Mouse (Mus musculus) liver, adult 2 months (tissue): Measurements from ENCODE around the gene Mknk1.

Experiments
- CTCF ChIP-seq: fragments of 200-500 bp; IDR thresholded peaks from 2 replicates; pipeline ENCODE4 v1.5.1; 2011; ENCODE audit warnings: low read depth, low read length, control low read depth
- POLR2A ChIP-seq: fragments of 200-500 bp; IDR thresholded peaks from 2 replicates; pipeline ENCODE4 v1.6.1; 2011; ENCODE audit warnings: low read length, control low read depth; ENCODE audit not compliant: insufficient read depth; ENCODE audit errors: extremely low read depth

DNA sequence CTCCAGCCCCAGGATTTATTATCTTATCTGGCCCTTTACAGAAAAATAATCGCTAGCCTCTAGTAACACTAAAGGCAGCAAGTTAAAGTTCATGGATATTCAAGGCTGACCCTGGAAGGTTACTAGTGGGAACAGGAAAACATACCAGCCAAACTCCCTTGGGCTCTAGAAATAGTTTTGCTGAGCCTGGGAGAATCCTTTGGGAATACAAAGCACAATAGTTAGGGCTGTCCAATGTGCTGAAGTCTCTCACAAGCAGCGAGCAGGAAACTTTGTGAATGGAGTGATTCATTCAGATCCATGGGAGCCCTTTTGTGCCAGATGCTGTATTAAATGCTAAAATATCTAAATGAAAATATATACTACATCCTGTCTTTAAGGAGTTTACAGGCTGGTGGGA is 7.7 kb downstream of the Mknk1 start:
- TF ChIP-seq CTCF (no peak), POLR2A (no peak)
